Mouse (Mus musculus) liver, postnatal 0 days (tissue): ENCODE data around the gene Bok. TPM values are rescaled to one million over a fixed set of nuclear protein-coding genes. Genes with fewer than 3 reads are reported as not detected.

Experiments used
- ATAC-seq: fragments of 200-750 bp; cut with Nextera tagmentation; 2 replicates; pipeline ENCODE4 v1.8.0; 2017; ENCODE audit warnings: mild to moderate bottlenecking, moderate library complexity
- DNase-seq: peaks from one replicate; pipeline ENCODE4 v3.0.0-alpha.2; 2016
- H3K27ac ChIP-seq: fragments of 300-500 bp; sonication (generic); 2 replicates; pipeline ENCODE4 v1.5.1; 2014; ENCODE audit warnings: antibody characterized with exemption, moderate library complexity, mild to moderate bottlenecking, low read depth
- H3K27me3 ChIP-seq: fragments of 300-500 bp; sonication (generic); 2 replicates; pipeline ENCODE4 v1.6.1; 2014; ENCODE audit warnings: low read length, control low read depth, mixed read lengths; ENCODE audit not compliant: insufficient read depth
- H3K36me3 ChIP-seq: fragments of 300-500 bp; sonication (generic); replicated peaks from 2 replicates; pipeline ENCODE4 v1.6.1; 2014; ENCODE audit warnings: mild to moderate bottlenecking, control low read depth, low read length, moderate library complexity, mixed read lengths; ENCODE audit not compliant: insufficient read depth
- H3K4me1 ChIP-seq: fragments of 300-500 bp; sonication (generic); 2 replicates; pipeline ENCODE4 v1.6.1; 2014; ENCODE audit warnings: antibody characterized with exemption, mild to moderate bottlenecking, control low read depth; ENCODE audit not compliant: insufficient read depth
- H3K4me2 ChIP-seq: fragments of 300-500 bp; sonication (generic); 2 replicates; pipeline ENCODE4 v1.6.1; 2014; ENCODE audit warnings: low read depth, mild to moderate bottlenecking, low read length, moderate library complexity, mixed read lengths
- H3K4me3 ChIP-seq: fragments of 300-500 bp; sonication (generic); 2 replicates; pipeline ENCODE4 v1.5.1; 2014; ENCODE audit warnings: low read depth, low read length
- H3K9ac ChIP-seq: fragments of 300-500 bp; sonication (generic); replicated peaks from 2 replicates; pipeline ENCODE4 v1.6.1; 2014; ENCODE audit warnings: mild to moderate bottlenecking, moderate library complexity
- H3K9me3 ChIP-seq: fragments of 300-500 bp; sonication (generic); 2 replicates; pipeline ENCODE4 v1.6.1; 2016; ENCODE audit warnings: mild to moderate bottlenecking, control low read depth, low read length, mixed read lengths
- CTCF ChIP-seq: sonication (generic); IDR thresholded peaks from 2 replicates; pipeline ENCODE4 v1.5.1; 2016; ENCODE audit warnings: antibody characterized with exemption, low read depth
- EP300 ChIP-seq: IDR thresholded peaks from 2 replicates; pipeline ENCODE4 v1.6.1; 2016; ENCODE audit warnings: antibody characterized with exemption, low read depth, mild to moderate bottlenecking
- WGBS: fragments of 180-500 bp; shearing (Covaris S2); extraction: QIAGEN DNeasy Blood & Tissue Kit; methylation state at CpG from one replicate; pipeline ENCODE4 v1.1.7; 2014; ENCODE audit not compliant: insufficient replicate concordance; 5-methylcytosine and 5-hydroxymethylcytosine counted together
- polyA plus RNA-seq: library from polyadenylated mRNA; unstranded; fragments of >200 nt; fragmentation: Nextera tagmentation; extraction: Ambion mirVana; gene quantifications from 2 replicates; pipeline ENCODE4 v1.2.1, GENCODE M21; 2015

Gene Bok
- polyA plus RNA-seq, 1 experiment from 2014 or later, result 7.2 TPM

DNA sequence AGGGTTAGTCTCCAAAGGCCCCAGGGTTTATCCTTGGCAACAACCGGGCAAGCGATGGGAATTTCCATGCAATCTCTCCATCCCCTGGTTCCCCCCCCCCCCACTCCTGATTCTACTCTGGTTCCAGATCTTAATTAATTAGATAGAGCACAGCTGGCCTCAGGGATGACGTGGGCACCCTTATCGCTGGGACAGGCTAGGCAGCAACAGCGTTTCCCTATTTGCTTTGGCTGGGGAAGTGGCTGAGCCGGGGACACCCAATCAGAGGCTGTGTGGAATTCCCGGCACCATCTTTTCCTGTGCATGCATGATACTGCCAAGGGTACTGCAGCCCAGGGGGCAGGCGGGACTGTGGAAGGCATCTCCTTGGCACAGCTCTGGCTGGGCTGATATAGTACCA is 2.7 kb downstream of the Bok start:
- Histone ChIP-seq H3K36me3 (no peaks in the 10 kb centered on the region), H3K4me2 (no peak overlapping the region), H3K27me3 (peaks cover 32% of the 10 kb centered on the region), H3K4me3 (no peak overlapping the region), H3K9me3 (no peaks in the 10 kb centered on the region), H3K9ac (no peak overlapping the region), H3K4me1 (peaks cover 15% of the 10 kb centered on the region; the same call in 1 of the 2 replicates), H3K27ac (no peak overlapping the region)
- ATAC-seq (no peak), DNase-seq (no peak)
- no peak for TF ChIP-seq EP300
- no peak for TF ChIP-seq CTCF
- 62% methylated on average over 8 of the region's 8 CpGs for WGBS

DNA sequence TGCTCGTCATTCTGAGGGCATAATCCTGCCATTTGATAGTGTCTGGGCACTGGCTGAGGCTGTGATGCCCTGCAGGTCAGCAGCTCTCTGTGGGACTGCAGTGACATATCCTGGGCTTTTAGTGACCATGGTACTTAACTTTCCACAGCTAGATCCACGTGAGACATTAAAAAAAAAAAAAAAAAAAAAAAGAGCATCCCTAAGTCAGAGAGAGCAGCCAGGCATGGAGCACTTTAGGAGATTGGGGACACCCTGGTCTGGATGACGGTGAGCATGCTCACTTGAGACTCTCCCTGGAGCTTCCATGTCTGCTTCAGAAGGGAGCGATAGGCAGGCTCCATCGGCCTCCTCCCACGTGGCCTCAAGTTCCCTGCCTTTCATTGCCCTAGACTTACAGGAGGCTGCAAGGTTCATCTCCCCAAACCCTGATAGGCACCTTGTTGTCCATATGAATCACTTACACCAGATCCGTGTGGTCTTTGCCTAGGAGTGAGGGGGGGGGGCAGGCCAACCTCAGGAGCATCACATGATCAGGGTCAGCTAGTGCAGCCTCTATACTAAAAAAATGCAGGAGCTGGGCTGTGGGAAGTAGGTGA is 4.5 kb downstream of the Bok start:
- TF ChIP-seq CTCF, result no peak
- no peak for TF ChIP-seq EP300
- H3K27ac ChIP-seq, result no peak overlapping the region
- H3K9ac ChIP-seq, result no peak overlapping the region
- H3K4me1 ChIP-seq, result peaks cover 18% of the 10 kb centered on the region; the same call in 1 of the 2 replicates
- ATAC-seq, result no peak
- no peak overlapping the region for H3K4me2 ChIP-seq
- DNase-seq, result no peak
- H3K4me3 ChIP-seq, result no peak overlapping the region
- no peaks in the 10 kb centered on the region for H3K36me3 ChIP-seq
- H3K9me3 ChIP-seq, result no peaks in the 10 kb centered on the region
- peaks cover 17% of the 10 kb centered on the region for H3K27me3 ChIP-seq
- WGBS, result 75% methylated on average over 7 of the region's 7 CpGs

DNA sequence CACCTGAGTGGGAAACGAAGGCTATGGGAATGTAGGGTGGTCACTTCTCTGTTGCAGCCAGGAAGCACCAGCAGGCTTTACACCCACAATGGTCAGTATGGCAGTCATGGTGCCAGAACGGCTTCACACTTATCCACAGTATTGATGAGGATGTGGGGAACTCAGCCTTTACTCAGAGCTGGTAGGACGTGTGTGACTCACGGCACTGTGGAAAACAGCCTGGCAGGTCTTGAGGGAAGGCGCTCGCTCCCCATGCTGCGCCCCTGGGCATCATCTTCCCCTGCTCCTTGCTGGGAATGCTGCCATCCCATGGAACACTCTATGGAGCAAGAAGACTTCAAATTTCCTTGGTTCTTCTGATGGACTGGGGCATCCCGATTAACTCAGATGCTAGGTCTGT is 5.6 kb downstream of the Bok start:
- H3K27ac ChIP-seq, result no peak overlapping the region
- no peaks in the 10 kb centered on the region for H3K9me3 ChIP-seq
- H3K4me2 ChIP-seq, result no peak overlapping the region
- H3K36me3 ChIP-seq, result no peaks in the 10 kb centered on the region
- H3K9ac ChIP-seq, result no peak overlapping the region
- H3K4me3 ChIP-seq, result no peak overlapping the region
- H3K27me3 ChIP-seq, result peaks cover 6% of the 10 kb centered on the region
- no peak for DNase-seq
- no peak for ATAC-seq
- 86% methylated on average over 8 of the region's 8 CpGs for WGBS
- peaks cover 10% of the 10 kb centered on the region; the same call in 1 of the 2 replicates for H3K4me1 ChIP-seq
- TF ChIP-seq EP300, result no peak
- no peak for TF ChIP-seq CTCF

DNA sequence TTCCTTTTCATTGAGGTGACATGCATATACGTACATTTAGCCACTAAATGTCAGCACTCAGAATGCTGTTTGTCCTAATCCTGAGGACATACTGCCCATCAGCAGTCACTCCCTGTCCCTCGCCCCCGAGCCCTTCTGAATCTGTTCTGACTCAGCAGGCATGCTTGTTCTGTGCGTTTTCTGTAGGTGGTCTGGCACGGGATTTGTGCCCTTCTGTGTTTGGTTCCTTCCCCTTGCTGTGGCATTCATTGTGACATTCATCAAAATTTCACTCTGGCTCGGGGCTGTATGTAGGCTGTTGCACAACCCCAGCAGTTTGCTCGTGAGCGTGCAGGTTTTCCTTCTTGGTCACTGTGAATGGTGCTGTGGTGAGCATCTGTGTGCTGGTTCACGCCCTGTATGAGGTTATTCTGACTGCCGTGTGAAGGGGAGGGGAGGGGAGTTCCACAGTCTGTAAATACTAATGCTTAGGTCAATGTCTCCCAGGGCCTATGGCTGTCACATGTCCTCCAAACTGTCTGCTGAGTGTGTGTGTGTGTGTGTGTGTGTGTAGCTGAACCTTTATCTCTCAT is 6.4 kb downstream of the Bok start:
- Histone ChIP-seq H3K9me3 (no peaks in the 10 kb centered on the region), H3K4me2 (no peak overlapping the region), H3K36me3 (no peaks in the 10 kb centered on the region), H3K4me3 (no peak overlapping the region), H3K27me3 (no peaks in the 10 kb centered on the region), H3K9ac (no peak overlapping the region), H3K4me1 (0 out of 2 replicates have a peak, but pooled peaks cover 3% of the 10 kb centered on the region), H3K27ac (no peak overlapping the region)
- whole genome bisulfite sequencing, result 46% methylated on average over 10 of the region's 10 CpGs
- ATAC-seq (peak; percentile 56), DNase-seq (no peak)
- TF ChIP-seq CTCF (no peak), EP300 (no peak)

DNA sequence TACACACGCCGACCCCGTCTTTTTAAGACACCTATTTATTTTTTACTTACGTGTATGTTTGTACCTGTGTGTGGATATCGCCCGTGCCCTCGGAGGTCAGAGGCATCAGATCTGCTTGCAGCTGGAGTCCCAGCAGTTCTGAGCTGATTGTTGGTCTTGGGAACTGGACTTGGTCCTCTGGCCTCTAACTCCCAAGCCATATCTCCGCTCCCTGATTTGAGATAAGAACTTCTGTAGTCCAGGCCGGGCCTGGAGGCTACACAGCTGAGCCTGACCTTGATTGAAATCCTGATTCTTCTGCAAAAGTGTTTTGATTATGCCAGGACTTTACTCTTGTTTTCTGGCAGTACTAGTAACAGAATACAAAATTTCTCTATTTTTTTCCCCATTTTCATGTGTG is 7.3 kb downstream of the Bok start:
- H3K4me2 ChIP-seq, result no peak overlapping the region
- TF ChIP-seq CTCF (no peak), EP300 (no peak)
- H3K9ac ChIP-seq, result no peak overlapping the region
- H3K4me3 ChIP-seq, result no peak overlapping the region
- peak overlapping the region; percentile 41; the same call in 1 of the 2 replicates for H3K27ac ChIP-seq
- H3K36me3 ChIP-seq, result no peaks in the 10 kb centered on the region
- no peak for ATAC-seq
- no peak for DNase-seq
- 60% methylated on average over 9 of the region's 9 CpGs for WGBS
- H3K9me3 ChIP-seq, result no peaks in the 10 kb centered on the region
- 0 out of 2 replicates have a peak, but pooled peaks cover 3% of the 10 kb centered on the region for H3K4me1 ChIP-seq
- no peaks in the 10 kb centered on the region for H3K27me3 ChIP-seq

DNA sequence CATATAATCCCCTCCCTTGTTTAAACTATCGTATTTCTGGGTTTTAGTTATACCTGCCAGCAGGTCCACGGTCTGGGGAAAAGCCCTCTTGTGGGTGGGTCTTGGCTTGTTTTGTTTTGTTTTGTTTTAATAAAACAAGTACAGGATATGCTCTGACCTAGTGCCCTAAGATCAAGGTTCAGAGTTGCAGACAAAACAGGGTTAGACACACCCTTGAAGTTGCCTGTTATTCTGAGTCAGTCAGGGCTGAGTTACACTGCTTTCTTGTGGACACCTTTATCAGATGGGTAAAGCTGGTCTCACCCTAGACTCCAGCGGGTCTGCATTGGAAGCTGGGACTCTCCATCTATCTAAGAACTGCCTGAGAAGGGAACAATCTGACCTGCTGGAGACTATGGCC is 8.0 kb downstream of the Bok start:
- peak; percentile 79 for ATAC-seq

More for the DNA sequence above, 8.0 kb downstream of the Bok start:
- no peak for TF ChIP-seq CTCF
- no peak for TF ChIP-seq EP300
- no peak for DNase-seq
- Histone ChIP-seq H3K4me1 (0 out of 2 replicates have a peak, but pooled peaks cover 3% of the 10 kb centered on the region), H3K9me3 (no peaks in the 10 kb centered on the region), H3K27ac (peak overlapping the region; percentile 41; the same call in 1 of the 2 replicates), H3K27me3 (no peaks in the 10 kb centered on the region), H3K36me3 (no peaks in the 10 kb centered on the region), H3K9ac (no peak overlapping the region), H3K4me2 (peak overlapping the region; percentile 38), H3K4me3 (no peak overlapping the region)
- 62% methylated on average over 3 of the region's 3 CpGs for WGBS
